Mouse (Mus musculus): ENCODE data around the gene Fgd6.

- TF ChIP-seq CTCF (IDR thresholded peaks at IDR 0.05; ENCODE audit: insufficient read depth, low read length) (no peak), POLR2A (IDR thresholded peaks at IDR 0.05; ENCODE audit: borderline replicate concordance, extremely low read depth, low read depth, low read length) (no peak)
Observed at GRCm38 (mm10) chr10:94118993-94119392, 83.2 kb downstream of the Fgd6 start.
